Mouse (Mus musculus): Measurements from ENCODE around the gene Gpr34.

- TF ChIP-seq POLR2A (IDR thresholded peaks at IDR 0.05; ENCODE audit: borderline replicate concordance, extremely low read depth, insufficient read depth, insufficient read length, poor library complexity, severe bottlenecking) (no peak), CTCF (IDR thresholded peaks at IDR 0.05; ENCODE audit: borderline replicate concordance, extremely low read depth, insufficient read depth, insufficient read length) (no peak)
Observed at GRCm38 (mm10) chrX:13655005-13655421, 23.1 kb downstream of the Gpr34 start.

Data from brain, embryonic 14.5 days (tissue).